Mouse (Mus musculus) E14TG2a.4 (cell line): ENCODE measurements around the gene Hoxc4.
A peak's percentile ranks its signal among the peaks of the same experiment; 100 is the strongest.

ENCODE experiments used
- H3K27me3 ChIP-seq: 2 replicates; pipeline ENCODE4 v1.6.1; 2014; ENCODE audit warnings: low read length, control low read depth; ENCODE audit not compliant: insufficient read depth
- H3K36me3 ChIP-seq: 2 replicates; pipeline ENCODE4 v1.6.1; 2014; ENCODE audit warnings: low read length, control low read depth; ENCODE audit not compliant: insufficient read depth
- H3K4me1 ChIP-seq: replicated peaks from 2 replicates; pipeline ENCODE4 v1.6.1; 2014; ENCODE audit warnings: low read depth, low read length, control low read depth
- H3K4me3 ChIP-seq: replicated peaks from 2 replicates; pipeline ENCODE4 v1.5.1; 2014; ENCODE audit warnings: mild to moderate bottlenecking, low read length
- H3K9me3 ChIP-seq: 2 replicates; pipeline ENCODE4 v1.6.1; 2014; ENCODE audit warnings: low read length, control low read depth
- CTCF ChIP-seq: conservative IDR thresholded peaks from 2 replicates; pipeline ENCODE4 v1.5.1; 2014; ENCODE audit warnings: low read length
- NANOG ChIP-seq: IDR thresholded peaks from 2 replicates; pipeline ENCODE4 v1.6.1; 2014; ENCODE audit warnings: borderline replicate concordance, low read length, mixed read lengths
- POU5F1 ChIP-seq: IDR thresholded peaks from 2 replicates; pipeline ENCODE4 v1.6.1; 2014; ENCODE audit warnings: low read length, borderline replicate concordance

Hoxc4 gene

DNA sequence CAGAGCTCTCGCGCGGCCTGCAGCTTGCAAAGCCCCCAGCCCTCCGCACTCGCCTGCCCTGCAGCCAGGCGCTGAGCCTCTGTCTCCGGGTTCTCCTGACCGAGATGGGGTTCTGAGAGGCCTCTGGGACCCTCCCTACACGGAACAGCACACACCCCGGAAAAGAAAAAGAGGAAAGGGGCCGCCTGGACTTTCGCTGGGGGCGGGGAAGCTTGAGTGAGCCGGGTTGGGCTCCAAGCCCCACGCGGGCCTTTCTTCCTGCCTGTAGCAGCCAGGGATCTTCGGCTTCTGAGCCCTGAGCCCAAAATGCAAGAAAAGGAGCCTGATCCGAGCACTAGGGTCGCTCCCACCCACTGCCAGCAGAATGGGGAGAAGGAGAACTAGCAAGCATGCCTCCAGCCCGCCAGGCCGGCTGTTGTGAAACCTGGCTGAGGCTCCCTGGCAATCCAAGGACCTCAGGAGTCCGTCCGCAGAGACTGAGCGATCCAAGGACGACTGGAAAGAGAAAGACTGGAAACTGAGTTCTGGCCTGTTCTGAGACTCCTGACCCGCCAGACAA, 6.7 kb upstream of the Hoxc4 start:
- TF ChIP-seq POU5F1, result no peak
- TF ChIP-seq CTCF, result no peak
- no peak for TF ChIP-seq NANOG
- Histone ChIP-seq H3K4me1 (peaks cover 53% of the 10 kb centered on the region), H3K9me3 (no peaks in the 10 kb centered on the region), H3K27me3 (peaks cover 99% of the 10 kb centered on the region), H3K4me3 (peak overlapping the region; percentile 20; the same call in 1 of the 2 replicates), H3K36me3 (no peaks in the 10 kb centered on the region)

DNA sequence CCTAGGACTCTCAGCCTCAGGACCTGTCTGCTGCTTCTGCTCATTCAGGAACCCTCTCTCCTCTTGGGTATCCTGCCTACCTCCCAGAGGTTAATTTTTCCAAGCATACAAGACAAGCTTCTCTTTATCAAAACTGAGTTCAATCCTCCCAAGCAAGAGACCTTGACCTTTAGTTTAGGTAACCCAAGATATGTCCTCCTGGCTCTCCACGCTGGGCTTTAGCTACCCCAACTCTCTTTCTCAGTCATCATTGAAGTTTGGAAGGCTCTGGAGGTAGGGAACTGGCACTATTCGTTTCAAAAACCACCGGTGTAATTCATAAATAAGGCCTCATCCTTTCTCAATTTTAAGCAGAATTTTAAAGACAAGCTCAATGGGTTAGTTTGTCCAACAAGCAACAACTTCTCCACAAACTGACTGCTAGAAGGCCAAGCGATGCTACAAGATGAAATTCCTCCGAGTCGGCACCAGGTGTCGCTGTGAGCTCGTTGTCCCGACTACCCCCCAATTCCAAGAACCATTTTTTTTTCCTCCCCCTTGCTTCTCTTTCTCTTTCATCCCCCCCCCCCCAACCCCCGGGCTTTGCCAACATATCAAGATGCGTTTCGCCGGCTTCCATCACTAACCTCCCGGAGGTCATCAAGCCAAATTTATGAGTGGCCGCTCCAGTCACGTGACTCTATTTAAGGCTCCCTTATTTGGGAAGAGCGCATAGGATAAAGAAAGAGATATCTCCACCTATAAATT, 5.3 kb upstream of the Hoxc4 start:
- TF ChIP-seq NANOG, result no peak
- TF ChIP-seq POU5F1, result no peak
- TF ChIP-seq CTCF, result peak; percentile 49
- Histone ChIP-seq H3K4me3 (peak overlapping the region; percentile 70), H3K9me3 (no peaks in the 10 kb centered on the region), H3K4me1 (peaks cover 49% of the 10 kb centered on the region), H3K36me3 (no peaks in the 10 kb centered on the region), H3K27me3 (peaks cover 99% of the 10 kb centered on the region)

DNA sequence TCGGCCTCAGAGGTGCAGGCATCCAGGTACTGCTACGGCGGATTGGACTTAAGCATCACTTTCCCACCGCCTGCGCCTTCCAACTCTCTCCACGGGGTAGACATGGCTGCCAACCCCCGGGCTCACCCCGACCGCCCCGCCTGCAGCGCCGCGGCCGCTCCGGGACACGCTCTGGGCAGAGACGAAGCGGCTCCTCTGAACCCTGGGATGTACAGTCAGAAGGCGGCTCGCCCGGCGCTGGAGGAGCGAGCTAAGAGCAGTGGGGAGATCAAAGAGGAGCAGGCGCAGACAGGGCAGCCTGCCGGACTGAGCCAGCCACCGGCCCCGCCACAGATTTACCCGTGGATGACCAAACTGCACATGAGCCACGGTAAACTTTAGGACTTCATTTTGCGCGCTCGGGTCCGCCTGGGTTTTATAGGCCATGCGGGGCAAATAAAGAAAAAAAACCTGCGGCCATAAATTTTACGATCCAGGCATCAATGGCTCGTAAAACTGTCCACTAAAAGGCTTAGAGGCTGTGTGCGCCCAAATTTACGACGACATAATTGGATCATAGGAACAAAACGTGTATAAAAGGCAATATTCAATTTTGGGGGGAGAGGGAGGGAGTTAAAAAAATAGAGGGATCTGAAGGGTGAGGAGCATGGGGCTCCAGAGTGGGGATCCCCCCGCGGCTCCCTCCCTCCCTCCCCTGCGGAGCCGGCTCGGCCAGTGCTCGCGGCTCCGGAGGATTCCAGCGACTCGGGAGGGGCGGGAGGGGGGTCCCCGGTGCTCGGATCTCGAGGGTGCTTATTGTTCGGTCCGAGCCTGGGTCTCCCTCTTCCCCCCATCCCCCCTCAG, 4.3 kb upstream of the Hoxc4 start:
- H3K9me3 ChIP-seq, result no peaks in the 10 kb centered on the region
- H3K4me3 ChIP-seq, result peak overlapping the region; percentile 70
- TF ChIP-seq CTCF, result no peak
- TF ChIP-seq POU5F1, result no peak
- no peak for TF ChIP-seq NANOG
- H3K36me3 ChIP-seq, result no peaks in the 10 kb centered on the region
- peaks cover 49% of the 10 kb centered on the region for H3K4me1 ChIP-seq
- H3K27me3 ChIP-seq, result peaks cover 99% of the 10 kb centered on the region

DNA sequence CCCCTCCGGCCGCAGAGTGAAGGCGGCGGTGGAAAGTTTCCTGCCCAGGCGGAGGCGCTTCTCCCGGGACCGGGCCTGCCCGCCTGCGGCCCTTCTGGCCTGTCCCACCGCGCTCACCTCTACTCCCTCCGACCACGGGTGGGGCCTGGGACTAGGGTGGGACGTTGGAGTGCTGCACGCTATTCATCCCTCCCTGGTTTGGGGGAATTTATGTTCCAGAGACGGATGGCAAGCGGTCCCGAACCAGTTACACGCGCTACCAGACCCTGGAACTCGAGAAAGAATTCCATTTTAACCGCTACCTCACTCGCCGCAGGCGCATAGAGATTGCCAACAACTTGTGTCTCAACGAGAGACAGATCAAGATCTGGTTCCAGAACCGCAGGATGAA, 3.7 kb upstream of the Hoxc4 start:
- H3K27me3 ChIP-seq, result peaks cover 99% of the 10 kb centered on the region
- H3K9me3 ChIP-seq, result no peaks in the 10 kb centered on the region
- no peak for TF ChIP-seq CTCF
- no peak for TF ChIP-seq POU5F1
- TF ChIP-seq NANOG, result no peak
- no peaks in the 10 kb centered on the region for H3K36me3 ChIP-seq
- peaks cover 42% of the 10 kb centered on the region for H3K4me1 ChIP-seq
- peak overlapping the region; percentile 46 for H3K4me3 ChIP-seq

DNA sequence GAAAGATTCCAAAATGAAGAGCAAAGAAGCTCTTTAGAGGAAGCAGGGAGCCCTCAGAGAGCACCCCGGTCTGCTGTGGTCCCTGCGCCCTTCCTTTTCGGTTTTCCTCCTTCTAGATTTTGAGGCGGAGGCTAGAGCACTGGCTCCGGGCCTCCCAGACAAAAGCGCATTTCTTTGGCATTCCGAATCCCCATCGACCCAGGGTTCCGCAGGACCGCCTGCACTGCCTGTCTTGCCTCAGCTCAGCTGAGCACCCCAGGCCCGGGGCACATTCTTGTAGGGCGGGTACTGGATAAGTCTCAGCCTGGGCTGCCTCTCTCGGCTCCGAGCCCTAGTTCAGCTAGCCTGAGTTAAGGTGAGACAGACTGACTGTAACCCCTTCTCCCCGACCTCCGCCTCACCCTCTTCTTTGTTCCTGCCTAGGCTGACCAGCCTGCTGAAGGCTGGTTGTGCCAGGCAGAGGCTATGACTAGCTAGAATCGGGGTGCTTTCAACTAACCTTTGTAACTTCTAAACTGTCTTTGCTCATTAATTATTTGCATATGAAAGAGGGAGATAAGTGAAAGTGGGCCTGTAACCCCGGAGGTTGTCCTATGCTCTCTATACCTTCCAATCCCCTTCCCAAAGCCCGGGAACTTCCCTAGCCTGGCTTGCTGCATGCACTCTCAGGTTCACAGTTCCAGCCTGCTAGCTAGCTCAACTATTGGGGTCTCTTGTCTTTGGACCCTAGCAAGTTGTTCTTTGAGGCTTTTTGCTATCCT, 3.1 kb upstream of the Hoxc4 start:
- no peaks in the 10 kb centered on the region for H3K9me3 ChIP-seq
- no peak for TF ChIP-seq NANOG
- TF ChIP-seq POU5F1, result peak; percentile 84; the same call in 1 of the 2 replicates
- peak overlapping the region; percentile 46 for H3K4me3 ChIP-seq
- peaks cover 99% of the 10 kb centered on the region for H3K27me3 ChIP-seq
- no peaks in the 10 kb centered on the region for H3K36me3 ChIP-seq
- peaks cover 37% of the 10 kb centered on the region for H3K4me1 ChIP-seq

DNA sequence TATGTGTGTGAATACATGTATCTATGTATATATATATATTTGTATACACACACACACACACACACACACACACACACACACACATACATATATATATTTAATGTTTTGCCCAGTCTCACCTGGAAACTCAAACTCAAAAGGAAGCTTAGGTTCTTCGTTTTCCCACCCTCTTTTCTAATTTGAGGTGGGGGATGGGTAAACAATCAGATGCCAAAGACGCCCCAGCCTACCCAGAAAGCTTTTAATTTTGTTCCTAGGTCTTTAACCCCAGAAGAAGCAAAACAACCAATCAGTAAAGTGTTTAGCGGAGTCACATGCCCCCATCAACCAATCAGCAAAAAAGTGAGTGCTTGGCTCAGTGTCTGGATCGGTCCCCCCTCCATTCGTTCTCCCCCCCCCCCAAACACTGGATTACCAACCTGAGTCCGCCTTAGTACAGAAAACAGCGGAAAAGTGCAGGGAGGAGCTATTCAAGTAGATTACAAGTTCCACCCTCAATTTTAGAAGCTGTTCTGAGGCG, 2.2 kb downstream of the Hoxc4 start:
- no peak overlapping the region for H3K4me3 ChIP-seq
- H3K36me3 ChIP-seq, result no peaks in the 10 kb centered on the region
- H3K9me3 ChIP-seq, result peaks cover 9% of the 10 kb centered on the region
- peaks cover 97% of the 10 kb centered on the region for H3K27me3 ChIP-seq
- H3K4me1 ChIP-seq, result peaks cover 4% of the 10 kb centered on the region
- TF ChIP-seq CTCF (no peak), POU5F1 (no peak), NANOG (no peak)

DNA sequence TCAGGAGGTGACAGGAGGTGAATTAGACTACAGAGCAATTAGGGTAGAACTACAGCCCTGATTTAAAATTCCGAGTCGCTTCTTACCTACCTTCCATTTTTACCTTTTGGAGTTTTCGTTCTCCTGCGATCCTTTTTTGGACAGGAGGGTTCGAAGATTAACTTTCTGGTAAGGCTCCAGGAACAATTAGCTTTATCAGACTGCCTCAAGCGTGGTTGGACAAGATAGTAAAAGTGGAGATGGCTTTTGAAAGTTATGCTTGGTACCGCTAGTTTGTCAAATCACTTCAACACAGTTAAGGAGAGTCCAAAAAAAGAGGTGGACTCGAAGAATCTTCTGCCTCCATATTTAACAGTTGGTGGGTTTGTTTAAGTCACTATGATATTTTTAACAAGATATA, 2.8 kb downstream of the Hoxc4 start:
- Histone ChIP-seq H3K9me3 (peaks cover 9% of the 10 kb centered on the region), H3K27me3 (peaks cover 97% of the 10 kb centered on the region), H3K4me3 (no peak overlapping the region), H3K4me1 (peaks cover 7% of the 10 kb centered on the region), H3K36me3 (no peaks in the 10 kb centered on the region)
- TF ChIP-seq POU5F1, result no peak
- TF ChIP-seq CTCF, result no peak
- TF ChIP-seq NANOG, result no peak

DNA sequence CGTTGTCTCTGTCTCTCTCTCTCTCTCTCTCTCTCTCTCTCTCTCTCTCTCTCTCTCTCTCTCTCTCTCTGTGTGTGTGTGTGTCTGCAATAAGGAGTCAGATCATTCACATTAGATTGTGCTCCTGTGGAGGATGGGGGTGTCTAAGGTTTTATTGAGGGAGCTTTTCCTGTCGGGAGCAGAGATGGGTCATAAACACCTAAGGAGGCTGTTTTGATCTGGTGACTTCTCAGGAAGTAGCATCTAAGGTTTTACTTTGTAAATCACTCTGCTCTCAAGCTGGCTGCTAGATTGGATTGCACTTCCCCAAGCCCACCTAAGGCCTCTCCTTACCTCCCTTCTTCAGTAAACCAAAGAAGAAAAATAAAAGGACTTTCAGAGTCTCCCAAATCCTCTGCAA, 5.4 kb downstream of the Hoxc4 start:
- Histone ChIP-seq H3K27me3 (peaks cover 97% of the 10 kb centered on the region), H3K4me3 (no peak overlapping the region), H3K36me3 (no peaks in the 10 kb centered on the region), H3K9me3 (peaks cover 9% of the 10 kb centered on the region), H3K4me1 (peaks cover 23% of the 10 kb centered on the region)
- no peak for TF ChIP-seq NANOG
